Mouse (Mus musculus): Measurements from ENCODE around the gene Abcb6. TPM values are rescaled to one million over a fixed set of nuclear protein-coding genes. Genes with fewer than 3 reads are reported as not detected.

Abcb6 gene
- total and polyA plus RNA-seq, 3 experiments: 15.5 to 29.0 (median 19.2) TPM

DNA sequence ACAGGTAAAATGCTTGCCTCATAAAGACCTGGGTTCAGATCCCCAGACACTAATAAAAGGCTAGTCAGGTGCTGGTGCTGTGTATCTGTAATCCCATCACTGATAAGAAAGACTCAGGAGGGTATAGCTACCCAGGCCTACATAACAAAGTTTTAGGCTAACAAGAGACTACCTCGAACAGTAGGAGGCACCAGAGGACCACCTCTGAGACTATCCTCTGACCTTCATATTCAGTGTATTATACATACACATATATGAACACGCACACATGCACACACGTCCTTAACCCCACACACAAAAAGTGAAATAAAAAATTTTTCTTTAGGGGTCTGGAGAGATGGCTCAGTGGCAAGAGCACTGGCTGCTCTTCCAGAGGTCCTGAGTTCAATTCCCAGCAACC is 58.0 kb downstream of the Abcb6 start:
- H3K9ac ChIP-seq (ENCODE audit: insufficient read depth, low read depth): no peak overlapping the region
- DNase-seq (ENCODE audit: extremely low read depth): no peak
- no peaks in the 10 kb centered on the region for H3K9me3 ChIP-seq (replicated peaks; ENCODE audit: low read length)
- H3K27ac ChIP-seq (ENCODE audit: insufficient read depth, low read depth): no peak overlapping the region
- TF ChIP-seq MYC (IDR thresholded peaks at IDR 0.05; ENCODE audit: low read depth, low read length) (0 out of 2 replicates have a peak, but pooled peaks have one; percentile 28), RAD21 (IDR thresholded peaks at IDR 0.05; ENCODE audit: low read depth, low read length) (peak; percentile 74), SMC3 (IDR thresholded peaks at IDR 0.05; ENCODE audit: low read depth, low read length) (peak; percentile 48), EP300 (IDR thresholded peaks at IDR 0.05; ENCODE audit: low read length) (no peak), CTCF (conservative IDR thresholded peaks at IDR 0.05 in 1 of 2, IDR thresholded peaks at IDR 0.05 in 1 of 2; ENCODE audit: low read depth in 2 of 2, low read length in 2 of 2) (peak; percentile 34 to 71; a peak in 3 of 4 replicates), UBTF (IDR thresholded peaks at IDR 0.05; ENCODE audit: low read depth, low read length) (no peak)
- no peaks in the 10 kb centered on the region for H3K27me3 ChIP-seq (replicated peaks)
- in situ Hi-C loops (cut with MboI; ENCODE audit: low pct_ligation_motif_present, low pct_unique_long_range_greater_than_20kb, low sequenced_read_pairs) (no loop called here), dilution Hi-C loops (cut with MboI; ENCODE audit: extremely low pct_ligation_motif_present, extremely low pct_unique_long_range_greater_than_20kb, low sequenced_read_pairs) (no loop called here)
- no peak overlapping the region for H3K4me3 ChIP-seq (replicated peaks in 1 of 3; ENCODE audit: low read depth in 2 of 3, low read length in 2 of 3, poor library complexity in 1 of 3)
- peaks cover 9 to 16% of the 10 kb centered on the region in 2 experiments for H3K4me1 ChIP-seq (ENCODE audit: control insufficient read depth in 1 of 2, insufficient read depth in 2 of 2)
- H3K4me2 ChIP-seq (ENCODE audit: insufficient read depth, low read depth, poor library complexity, severe bottlenecking): no peak overlapping the region
- no peaks in the 10 kb centered on the region for H3K79me2 ChIP-seq (replicated peaks; ENCODE audit: control insufficient read depth, extremely low read depth, insufficient read depth, poor library complexity, severe bottlenecking)
- H3K36me3 ChIP-seq (replicated peaks in 1 of 2; ENCODE audit: control insufficient read depth in 1 of 2, insufficient read depth in 1 of 2, low read length in 1 of 2): no peaks in the 10 kb centered on the region

Other genes starting within 250 kb of the Abcb6 start
- gene Cfap65, start 244.8 kb downstream of the Abcb6 start, total RNA-seq (2012; rRNA removed): not detected in 2 replicates
- 0.04 TPM in 1 of 2 replicates, not detected in the other for gene Cfap65, start 244.8 kb downstream of the Abcb6 start, total RNA-seq (2014; rRNA removed)
- not detected in 2 replicates for gene Cfap65, start 244.8 kb downstream of the Abcb6 start, polyA plus RNA-seq (2012; ENCODE audit: insufficient read length, low read depth)
- gene Ihh, start 228.7 kb downstream of the Abcb6 start, total RNA-seq (2012; rRNA removed): not detected in 2 replicates
- gene Ihh, start 228.7 kb downstream of the Abcb6 start, total RNA-seq (2014; rRNA removed): not detected in 2 replicates
- not detected in 2 replicates for gene Ihh, start 228.7 kb downstream of the Abcb6 start, polyA plus RNA-seq (2012; ENCODE audit: insufficient read length, low read depth)
- 2.8 and 3.4 TPM in 2 replicates for gene Nhej1, start 55.2 kb downstream of the Abcb6 start, total RNA-seq (2012; rRNA removed)
- 3.7 and 4.4 TPM in 2 replicates for gene Nhej1, start 55.2 kb downstream of the Abcb6 start, total RNA-seq (2014; rRNA removed)
- 4.0 and 4.2 TPM in 2 replicates for gene Nhej1, start 55.2 kb downstream of the Abcb6 start, polyA plus RNA-seq (2012; ENCODE audit: insufficient read length, low read depth)
- not detected in 2 replicates for gene Slc23a3, start 46.5 kb downstream of the Abcb6 start, total RNA-seq (2012; rRNA removed)
- not detected in 2 replicates for gene Slc23a3, start 46.5 kb downstream of the Abcb6 start, total RNA-seq (2014; rRNA removed)
- gene Slc23a3, start 46.5 kb downstream of the Abcb6 start, polyA plus RNA-seq (2012; ENCODE audit: insufficient read length, low read depth): not detected in 2 replicates
- gene Cnppd1, start 37.7 kb downstream of the Abcb6 start, total RNA-seq (2012; rRNA removed): 32.2 and 47.2 TPM in 2 replicates
- 10.9 and 12.3 TPM in 2 replicates for gene Cnppd1, start 37.7 kb downstream of the Abcb6 start, total RNA-seq (2014; rRNA removed)
- gene Cnppd1, start 37.7 kb downstream of the Abcb6 start, polyA plus RNA-seq (2012; ENCODE audit: insufficient read length, low read depth): 14.2 and 16.2 TPM in 2 replicates
- gene Retreg2, start 37.6 kb downstream of the Abcb6 start, total RNA-seq (2012; rRNA removed): 26.5 and 27.9 TPM in 2 replicates
- 12.8 and 14.6 TPM in 2 replicates for gene Retreg2, start 37.6 kb downstream of the Abcb6 start, total RNA-seq (2014; rRNA removed)
- 24.1 and 27.9 TPM in 2 replicates for gene Retreg2, start 37.6 kb downstream of the Abcb6 start, polyA plus RNA-seq (2012; ENCODE audit: insufficient read length, low read depth)
- 30.5 and 40.7 TPM in 2 replicates for gene Zfand2b, start 11.7 kb downstream of the Abcb6 start, total RNA-seq (2012; rRNA removed)
- 14.1 and 15.7 TPM in 2 replicates for gene Zfand2b, start 11.7 kb downstream of the Abcb6 start, total RNA-seq (2014; rRNA removed)
- 19.5 and 20.9 TPM in 2 replicates for gene Zfand2b, start 11.7 kb downstream of the Abcb6 start, polyA plus RNA-seq (2012; ENCODE audit: insufficient read length, low read depth)
- gene Ankzf1, start 11.8 kb upstream of the Abcb6 start, total RNA-seq (2012; rRNA removed): 13.2 and 19.6 TPM in 2 replicates
- gene Ankzf1, start 11.8 kb upstream of the Abcb6 start, total RNA-seq (2014; rRNA removed): 20.4 and 21.1 TPM in 2 replicates
- gene Ankzf1, start 11.8 kb upstream of the Abcb6 start, polyA plus RNA-seq (2012; ENCODE audit: insufficient read length, low read depth): 13.3 TPM in 2 replicates
- gene Atg9a, start 11.8 kb upstream of the Abcb6 start, total RNA-seq (2012; rRNA removed): 9.2 and 15.6 TPM in 2 replicates
- gene Atg9a, start 11.8 kb upstream of the Abcb6 start, total RNA-seq (2014; rRNA removed): 4.4 and 6.1 TPM in 2 replicates
- gene Atg9a, start 11.8 kb upstream of the Abcb6 start, polyA plus RNA-seq (2012; ENCODE audit: insufficient read length, low read depth): 10.1 and 12.9 TPM in 2 replicates
- 3.6 and 4.6 TPM in 2 replicates for gene Glb1l, start 30.4 kb upstream of the Abcb6 start, total RNA-seq (2012; rRNA removed)
- 2.4 and 5.0 TPM in 2 replicates for gene Glb1l, start 30.4 kb upstream of the Abcb6 start, total RNA-seq (2014; rRNA removed)
- 10.0 and 10.8 TPM in 2 replicates for gene Glb1l, start 30.4 kb upstream of the Abcb6 start, polyA plus RNA-seq (2012; ENCODE audit: insufficient read length, low read depth)
- 48.6 and 64.1 TPM in 2 replicates for gene Stk16, start 30.4 kb upstream of the Abcb6 start, total RNA-seq (2012; rRNA removed)
- gene Stk16, start 30.4 kb upstream of the Abcb6 start, total RNA-seq (2014; rRNA removed): 58.2 and 60.6 TPM in 2 replicates
- 61.4 and 67.3 TPM in 2 replicates for gene Stk16, start 30.4 kb upstream of the Abcb6 start, polyA plus RNA-seq (2012; ENCODE audit: insufficient read length, low read depth)
- 180 and 259 TPM in 2 replicates for gene Tuba4a, start 39.5 kb upstream of the Abcb6 start, total RNA-seq (2012; rRNA removed)
- gene Tuba4a, start 39.5 kb upstream of the Abcb6 start, total RNA-seq (2014; rRNA removed): 168 and 192 TPM in 2 replicates
- 259 and 294 TPM in 2 replicates for gene Tuba4a, start 39.5 kb upstream of the Abcb6 start, polyA plus RNA-seq (2012; ENCODE audit: insufficient read length, low read depth)
- 0.30 TPM in 1 of 2 replicates, not detected in the other for gene A630095N17Rik, start 51.7 kb upstream of the Abcb6 start, total RNA-seq (2012; rRNA removed)
- gene A630095N17Rik, start 51.7 kb upstream of the Abcb6 start, total RNA-seq (2014; rRNA removed): 0.74 and 1.4 TPM in 2 replicates
- gene A630095N17Rik, start 51.7 kb upstream of the Abcb6 start, polyA plus RNA-seq (2012; ENCODE audit: insufficient read length, low read depth): 0.74 and 0.78 TPM in 2 replicates
- 13.8 and 14.7 TPM in 2 replicates for gene Dnajb2, start 56.0 kb upstream of the Abcb6 start, total RNA-seq (2012; rRNA removed)
- 4.6 and 6.8 TPM in 2 replicates for gene Dnajb2, start 56.0 kb upstream of the Abcb6 start, total RNA-seq (2014; rRNA removed)
- 15.2 and 15.3 TPM in 2 replicates for gene Dnajb2, start 56.0 kb upstream of the Abcb6 start, polyA plus RNA-seq (2012; ENCODE audit: insufficient read length, low read depth)
- 0.04 TPM in 1 of 2 replicates, not detected in the other for gene Ptprn, start 84.1 kb upstream of the Abcb6 start, total RNA-seq (2012; rRNA removed)
- gene Ptprn, start 84.1 kb upstream of the Abcb6 start, total RNA-seq (2014; rRNA removed): not detected in 2 replicates
- 0.16 TPM in 1 of 2 replicates, not detected in the other for gene Ptprn, start 84.1 kb upstream of the Abcb6 start, polyA plus RNA-seq (2012; ENCODE audit: insufficient read length, low read depth)
- gene Resp18, start 98.0 kb upstream of the Abcb6 start, total RNA-seq (2012; rRNA removed): not detected in 2 replicates
- not detected in 2 replicates for gene Resp18, start 98.0 kb upstream of the Abcb6 start, total RNA-seq (2014; rRNA removed)
- gene Resp18, start 98.0 kb upstream of the Abcb6 start, polyA plus RNA-seq (2012; ENCODE audit: insufficient read length, low read depth): not detected in 2 replicates
- gene Dnpep, start 137.6 kb upstream of the Abcb6 start, total RNA-seq (2012; rRNA removed): 67.3 and 73.8 TPM in 2 replicates
- 48.4 and 50.4 TPM in 2 replicates for gene Dnpep, start 137.6 kb upstream of the Abcb6 start, total RNA-seq (2014; rRNA removed)
- 35.0 and 39.8 TPM in 2 replicates for gene Dnpep, start 137.6 kb upstream of the Abcb6 start, polyA plus RNA-seq (2012; ENCODE audit: insufficient read length, low read depth)
- gene Des, start 179.9 kb upstream of the Abcb6 start, total RNA-seq (2012; rRNA removed): 9.1 and 9.3 TPM in 2 replicates
- gene Des, start 179.9 kb upstream of the Abcb6 start, total RNA-seq (2014; rRNA removed): 10.0 and 11.7 TPM in 2 replicates
- gene Des, start 179.9 kb upstream of the Abcb6 start, polyA plus RNA-seq (2012; ENCODE audit: insufficient read length, low read depth): 18.9 and 20.9 TPM in 2 replicates
- gene Speg, start 194.9 kb upstream of the Abcb6 start, total RNA-seq (2012; rRNA removed): 14.2 and 18.8 TPM in 2 replicates
- gene Speg, start 194.9 kb upstream of the Abcb6 start, total RNA-seq (2014; rRNA removed): 13.0 and 13.1 TPM in 2 replicates
- 30.7 and 31.7 TPM in 2 replicates for gene Speg, start 194.9 kb upstream of the Abcb6 start, polyA plus RNA-seq (2012; ENCODE audit: insufficient read length, low read depth)